Mouse (Mus musculus): Measurements from ENCODE around the gene Il20rb.

DNA sequence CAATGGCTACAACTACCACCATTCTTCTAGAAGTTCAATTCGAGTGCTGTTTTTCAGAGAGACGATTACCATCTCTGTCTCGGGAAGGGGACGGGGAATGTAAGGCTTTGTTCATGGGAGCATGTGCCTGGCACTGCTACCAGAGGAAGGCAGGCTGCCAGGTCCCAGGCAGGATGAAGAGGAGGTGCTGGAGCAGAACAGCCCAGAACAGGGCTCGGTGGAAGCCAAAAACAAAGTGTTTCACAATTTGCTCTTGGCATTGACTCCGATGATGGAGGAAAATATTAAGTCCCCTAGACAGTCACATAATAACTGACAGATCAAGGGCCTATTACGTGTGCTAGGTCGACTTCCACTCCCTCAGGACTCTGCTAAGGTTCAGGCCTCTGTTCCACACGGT lies 24.9 kb downstream of the Il20rb start:
- TF ChIP-seq CTCF (IDR thresholded peaks at IDR 0.05; ENCODE audit: low read depth) (no peak), EP300 (IDR thresholded peaks at IDR 0.05; ENCODE audit: low read depth) (no peak)
